Mouse (Mus musculus) embryonic fibroblast, embryonic 13.5 days (primary cell): ENCODE measurements around the gene Arid5a.

Source experiments
- CTCF ChIP-seq: IDR thresholded peaks from 2 replicates; pipeline ENCODE4 v1.5.1; 2011; ENCODE audit warnings: mild to moderate bottlenecking, control low read depth, low read length, moderate library complexity, borderline replicate concordance; ENCODE audit not compliant: insufficient read depth
- POLR2A ChIP-seq: IDR thresholded peaks from 2 replicates; pipeline ENCODE4 v1.6.1; 2011; ENCODE audit warnings: low read depth, mild to moderate bottlenecking, control low read depth, low read length, moderate library complexity

- TF ChIP-seq POLR2A (no peak), CTCF (no peak)
Observed at GRCm38 (mm10) chr1:36275635-36276389, 31.7 kb upstream of the Arid5a start.
